Mouse (Mus musculus) testis, adult 10 weeks (tissue): ENCODE data around the gene Prnd. TPM values are rescaled to one million over a fixed set of nuclear protein-coding genes. Genes with fewer than 3 reads are reported as not detected.

Experiments
- polyA plus RNA-seq: library from polyadenylated mRNA; stranded (reverse); fragments of 350-450 nt; fragmentation: Illumina TruSeq; extraction: RNeasy Lipid Tissue Mini Kit (QIAGEN cat#74804); gene quantifications from one replicate; pipeline ENCODE4 v1.2.3, GENCODE M21; 2014; ENCODE audit warnings: low read depth, low replicate concordance

Gene Prnd
- 95.8 TPM for polyA plus RNA-seq

GRCm38 (mm10) chr2:131950598-131951095 is at the start of gene Prnd:
Prnd (plus strand) TSS chr2:131950861.

GRCm38 (mm10) chr2:131909683-131910572 is 40.7 kb upstream of the Prnd start, which contains the start of the genes Prnp and Prn:
Prnp (plus strand) TSS chr2:131909928.
Prn (plus strand) TSS chr2:131909957.

Other genes starting within 250 kb of the Prnd start
- 0.67 TPM for gene Erv3, start 91.1 kb upstream of the Prnd start, polyA plus RNA-seq
- 25.6 TPM for gene Prnp, start 40.9 kb upstream of the Prnd start, polyA plus RNA-seq
- gene Prn, start 40.9 kb upstream of the Prnd start, polyA plus RNA-seq = not detected
- 7.4 TPM for gene Rassf2, start 79.4 kb downstream of the Prnd start, polyA plus RNA-seq
- 3.1 TPM for gene Slc23a2, start 194.2 kb downstream of the Prnd start, polyA plus RNA-seq